Mouse (Mus musculus) testis, adult 2 months (tissue): ENCODE data around the gene Nudt19. TPM values are rescaled to one million over a fixed set of nuclear protein-coding genes. Genes with fewer than 3 reads are reported as not detected.
A peak's percentile ranks its signal among the peaks of the same experiment; 100 is the strongest.

Experiments
- H3K27ac ChIP-seq: fragments of 200-500 bp; 2 replicates; pipeline ENCODE4 v1.5.1; 2012; ENCODE audit warnings: low read depth, low read length; ENCODE audit not compliant: control insufficient read depth, insufficient read depth
- H3K27me3 ChIP-seq: fragments of 200-500 bp; 2 replicates; pipeline ENCODE4 v1.6.1; 2012; ENCODE audit warnings: mild to moderate bottlenecking, low read length, moderate library complexity; ENCODE audit not compliant: control insufficient read depth, insufficient read depth
- H3K36me3 ChIP-seq: fragments of 200-500 bp; 2 replicates; pipeline ENCODE4 v1.6.1; 2012; ENCODE audit warnings: mild to moderate bottlenecking, low read length; ENCODE audit not compliant: control insufficient read depth, insufficient read depth
- H3K4me1 ChIP-seq: fragments of 200-500 bp; 2 replicates; pipeline ENCODE4 v1.6.1; 2012; ENCODE audit warnings: low read length; ENCODE audit not compliant: control insufficient read depth, insufficient read depth
- H3K4me3 ChIP-seq: fragments of 200-500 bp; 2 replicates; pipeline ENCODE4 v1.5.1; 2012; ENCODE audit warnings: low read depth, mild to moderate bottlenecking, low read length, moderate library complexity, mixed read lengths; ENCODE audit not compliant: control insufficient read depth
- CTCF ChIP-seq: fragments of 200-500 bp; IDR thresholded peaks from 2 replicates; pipeline ENCODE4 v1.5.1; 2012; ENCODE audit warnings: low read depth, mild to moderate bottlenecking, inconsistent platforms, low read length, moderate library complexity; ENCODE audit not compliant: control insufficient read depth, insufficient read depth, insufficient replicate concordance
- POLR2A ChIP-seq: fragments of 200-500 bp; IDR thresholded peaks from 2 replicates; pipeline ENCODE4 v1.6.1; 2012; ENCODE audit warnings: low read depth, mild to moderate bottlenecking, inconsistent platforms, low read length, moderate library complexity; ENCODE audit not compliant: control insufficient read depth
- polyA plus RNA-seq: library from polyadenylated mRNA; depleted of rRNA; stranded (reverse); fragments of >200 nt; gene quantifications from 2 replicates; pipeline ENCODE4 v1.2.3, GENCODE M21; 2012

The Nudt19 gene
- polyA plus RNA-seq, 1 experiment = 5.7 TPM

GRCm38 (mm10) chr7:35588680-35589428 is 32.8 kb upstream of the Nudt19 start:
- H3K36me3 ChIP-seq = no peaks in the 10 kb centered on the region
- H3K27ac ChIP-seq = no peak overlapping the region
- TF ChIP-seq POLR2A = no peak
- no peak for TF ChIP-seq CTCF
- no peak overlapping the region for H3K4me3 ChIP-seq
- peaks cover 30% of the 10 kb centered on the region for H3K4me1 ChIP-seq
- H3K27me3 ChIP-seq = no peaks in the 10 kb centered on the region

GRCm38 (mm10) chr7:35587728-35588127 is 31.6 kb upstream of the Nudt19 start:
- no peaks in the 10 kb centered on the region for H3K36me3 ChIP-seq
- no peak overlapping the region for H3K27ac ChIP-seq
- H3K27me3 ChIP-seq = no peaks in the 10 kb centered on the region
- H3K4me3 ChIP-seq = no peak overlapping the region
- peaks cover 27% of the 10 kb centered on the region for H3K4me1 ChIP-seq
- TF ChIP-seq POLR2A (no peak), CTCF (no peak)

- Histone ChIP-seq H3K36me3 (no peaks in the 10 kb centered on the region), H3K4me1 (peaks cover 27% of the 10 kb centered on the region), H3K4me3 (peak overlapping the region; percentile 92), H3K27me3 (no peaks in the 10 kb centered on the region), H3K27ac (no peak overlapping the region)
- TF ChIP-seq POLR2A (no peak), CTCF (no peak)
These were observed 30.9 kb upstream of the Nudt19 start for GRCm38 (mm10) chr7:35586906-35587445.

- H3K4me3 ChIP-seq = peak within 1 kb of the TSS; percentile 92
- TF ChIP-seq CTCF = no peak
- TF ChIP-seq POLR2A = peak; percentile 71
- H3K27me3 ChIP-seq = no peaks in the 10 kb centered on the region
- no peak within 1 kb of the TSS; the same call in 1 of the 2 replicates for H3K27ac ChIP-seq
- peaks cover 27% of the 10 kb centered on the region for H3K4me1 ChIP-seq
- no peaks in the 10 kb centered on the region for H3K36me3 ChIP-seq
These were observed 30.2 kb upstream of the Nudt19 start, which contains the start of gene Ankrd27 for GRCm38 (mm10) chr7:35586055-35586905. Gene Ankrd27, plus strand, starts transcription at chr7:35586244.

GRCm38 (mm10) chr7:35585191-35586054 is 29.3 kb upstream of the Nudt19 start, which contains the start of gene Rgs9bp:
Gene Rgs9bp, minus strand, starts transcription at chr7:35585582.
- Histone ChIP-seq H3K27ac (no peak within 1 kb of the TSS; the same call in 1 of the 2 replicates), H3K4me3 (peak within 1 kb of the TSS; percentile 92), H3K36me3 (no peaks in the 10 kb centered on the region), H3K4me1 (peaks cover 27% of the 10 kb centered on the region), H3K27me3 (no peaks in the 10 kb centered on the region)
- TF ChIP-seq POLR2A (no peak), CTCF (no peak)

GRCm38 (mm10) chr7:35584786-35585190 is 28.7 kb upstream of the Nudt19 start:
- Histone ChIP-seq H3K27ac (no peak overlapping the region), H3K4me1 (peaks cover 27% of the 10 kb centered on the region), H3K36me3 (no peaks in the 10 kb centered on the region), H3K27me3 (no peaks in the 10 kb centered on the region), H3K4me3 (peak overlapping the region; percentile 73)
- no peak for TF ChIP-seq CTCF
- no peak for TF ChIP-seq POLR2A
